Mouse (Mus musculus) cerebellum, postnatal 4 days (tissue): ENCODE measurements at regions not wholly inside any gene's neighbourhood (a gene's known extent, or its start where the extent isn't known, plus 50 kb on each side); places are given as distances from the start of the nearest gene placed in this dataset.

ENCODE experiments used
- DNase-seq, 2 experiments: peaks; one replicate each; pipeline ENCODE4 v3.0.0; 2022; ENCODE audit warnings: low spot score in 2 of 2, mixed read lengths in 1 of 2

- DNase-seq, result no peak
These were observed 274.6 kb downstream of the Lyplal1 start for GRCm38 (mm10) chr1:185842481-185842880.

GRCm38 (mm10) chr1:185847161-185847560 lies 269.9 kb downstream of the Lyplal1 start:
- DNase-seq, result no peak

GRCm38 (mm10) chr1:185850590-185850989 lies 266.5 kb downstream of the Lyplal1 start:
- no peak for DNase-seq

- no peak for DNase-seq
These were observed 265.7 kb downstream of the Lyplal1 start for GRCm38 (mm10) chr1:185851262-185851893.

- no peak for DNase-seq
These were observed 255.4 kb downstream of the Lyplal1 start for GRCm38 (mm10) chr1:185861692-185862091.

- peak in 1 of 2 experiments; percentile 26 for DNase-seq
These were observed 251.2 kb downstream of the Lyplal1 start for GRCm38 (mm10) chr1:185865945-185866344.

- DNase-seq, result no peak
These were observed 250.5 kb downstream of the Lyplal1 start for GRCm38 (mm10) chr1:185866612-185867011.

GRCm38 (mm10) chr1:185867018-185867417 lies 250.1 kb downstream of the Lyplal1 start:
- no peak for DNase-seq

GRCm38 (mm10) chr1:185868721-185869120 lies 248.4 kb downstream of the Lyplal1 start:
- peak in 1 of 2 experiments; percentile 22 for DNase-seq

GRCm38 (mm10) chr1:185887031-185887430 lies 230.1 kb downstream of the Lyplal1 start:
- no peak for DNase-seq

- no peak for DNase-seq
These were observed 225.3 kb downstream of the Lyplal1 start for GRCm38 (mm10) chr1:185891814-185892213.

GRCm38 (mm10) chr1:185893421-185893820 lies 223.7 kb downstream of the Lyplal1 start:
- DNase-seq, result no peak

GRCm38 (mm10) chr1:185898475-185898874 lies 218.6 kb downstream of the Lyplal1 start:
- DNase-seq, result no peak

GRCm38 (mm10) chr1:185900316-185900715 lies 216.8 kb downstream of the Lyplal1 start:
- no peak for DNase-seq

- DNase-seq, result no peak
These were observed 214.7 kb downstream of the Lyplal1 start for GRCm38 (mm10) chr1:185902395-185902794.

GRCm38 (mm10) chr1:185905666-185906065 lies 211.4 kb downstream of the Lyplal1 start:
- no peak for DNase-seq

- no peak for DNase-seq
These were observed 201.5 kb downstream of the Lyplal1 start for GRCm38 (mm10) chr1:185915579-185915978.

GRCm38 (mm10) chr1:185918663-185919062 lies 198.4 kb downstream of the Lyplal1 start:
- DNase-seq, result no peak

GRCm38 (mm10) chr1:185923723-185924122 lies 193.4 kb downstream of the Lyplal1 start:
- no peak for DNase-seq

- DNase-seq, result no peak
These were observed 188.1 kb downstream of the Lyplal1 start for GRCm38 (mm10) chr1:185929000-185929399.

GRCm38 (mm10) chr1:185929761-185930160 lies 187.3 kb downstream of the Lyplal1 start:
- DNase-seq, result no peak

GRCm38 (mm10) chr1:185933623-185934022 lies 183.5 kb downstream of the Lyplal1 start:
- DNase-seq, result no peak

- DNase-seq, result no peak
These were observed 180.1 kb downstream of the Lyplal1 start for GRCm38 (mm10) chr1:185937026-185937425.

- no peak for DNase-seq
These were observed 177.2 kb downstream of the Lyplal1 start for GRCm38 (mm10) chr1:185939914-185940313.
